Mouse (Mus musculus): Measurements from ENCODE around the gene Stag1. TPM values are rescaled to one million over a fixed set of nuclear protein-coding genes. Genes with fewer than 3 reads are reported as not detected.

Gene Stag1
- polyA plus RNA-seq, 1 experiment from 2014 or later = 42.7 TPM

DNA sequence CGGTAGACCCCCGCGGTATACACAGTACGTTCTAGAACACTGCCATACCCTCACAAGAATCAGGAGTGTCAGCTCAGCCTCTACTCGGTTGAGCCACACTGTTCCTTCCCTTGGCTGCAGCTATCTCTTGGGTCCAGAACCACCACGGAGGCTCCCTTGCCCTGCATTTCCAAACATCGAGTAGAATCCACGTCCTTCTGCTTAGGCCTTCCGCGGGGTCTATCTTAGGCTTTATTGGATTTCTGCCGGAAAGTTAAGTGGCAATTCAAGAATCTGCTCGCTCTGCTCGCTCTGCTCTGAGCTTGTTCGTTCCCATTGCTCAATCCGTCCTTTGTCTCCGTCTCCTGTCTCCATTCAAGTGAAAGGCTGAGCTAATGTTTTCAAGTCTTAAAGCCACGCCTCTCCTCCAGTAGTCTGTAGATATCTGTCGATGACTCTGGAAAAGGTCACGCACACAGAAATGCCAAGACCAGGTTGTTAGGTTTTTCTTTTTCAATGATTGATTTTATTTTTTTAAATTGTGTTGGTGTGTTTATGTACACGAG is 17.3 kb upstream of the Stag1 start:
- H3K27ac ChIP-seq = no peak overlapping the region
- 61% methylated on average over 20 of the region's 20 CpGs for WGBS
- H3K4me3 ChIP-seq = no peak overlapping the region
- peaks cover 8% of the 10 kb centered on the region; the same call in 1 of the 2 replicates for H3K4me1 ChIP-seq
- no peaks in the 10 kb centered on the region for H3K27me3 ChIP-seq (replicated peaks)
- H3K4me2 ChIP-seq (replicated peaks) = no peak overlapping the region
- H3K36me3 ChIP-seq = no peaks in the 10 kb centered on the region
- H3K9me3 ChIP-seq = no peaks in the 10 kb centered on the region
- no peak for ATAC-seq (ENCODE audit: low FRiP score, low read depth)
- H3K9ac ChIP-seq = no peak overlapping the region

DNA sequence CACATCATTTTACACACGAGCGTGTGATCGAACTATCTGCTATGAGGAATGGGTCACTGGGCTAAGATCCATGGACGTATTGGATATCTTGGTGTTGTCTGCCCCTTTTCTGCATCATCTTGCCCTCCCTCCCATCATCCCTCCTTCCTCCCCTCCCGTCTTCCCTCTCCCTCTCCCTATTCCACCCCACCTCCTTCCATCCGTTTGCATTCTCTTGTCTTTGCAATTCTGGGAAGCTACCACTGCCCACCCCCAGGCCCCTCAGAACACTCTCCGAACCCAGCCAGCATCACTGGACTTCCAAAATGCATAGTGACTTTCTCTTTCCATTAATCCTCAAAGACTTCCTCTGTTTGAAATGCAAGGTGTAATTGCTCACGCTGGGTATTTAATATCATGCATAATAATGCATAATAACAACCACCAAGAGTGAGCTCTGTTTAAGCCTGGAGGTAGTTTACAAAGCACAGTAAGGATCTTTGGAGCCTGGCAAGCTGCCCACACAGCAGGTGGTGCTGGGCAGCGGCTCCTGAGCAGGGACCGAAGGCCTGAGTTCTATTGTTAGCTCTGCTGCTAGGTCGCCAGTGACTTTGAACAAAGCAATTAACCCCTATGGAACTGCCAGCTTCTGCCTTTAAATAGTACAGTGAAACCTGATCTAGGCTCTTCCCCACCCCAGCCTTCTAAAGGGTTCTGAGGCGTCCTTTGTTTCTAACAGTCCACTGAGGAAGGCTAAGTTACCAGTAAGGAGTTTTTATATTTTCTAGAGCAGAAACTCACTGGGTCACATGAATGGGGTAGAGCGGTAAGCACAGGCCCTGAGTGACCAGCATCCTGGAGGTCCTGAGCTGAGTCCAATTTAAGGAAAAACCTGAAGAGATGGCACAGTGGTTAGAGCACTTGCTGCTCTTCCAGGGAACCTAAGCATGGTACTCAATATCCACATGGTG is 15.8 kb upstream of the Stag1 start:
- ATAC-seq (ENCODE audit: low FRiP score, low read depth) = peak; percentile 65
- H3K4me2 ChIP-seq (replicated peaks) = peak overlapping the region; percentile 14; the same call in 1 of the 2 replicates
- no peaks in the 10 kb centered on the region for H3K9me3 ChIP-seq
- H3K27me3 ChIP-seq (replicated peaks) = no peaks in the 10 kb centered on the region
- H3K36me3 ChIP-seq = no peaks in the 10 kb centered on the region
- H3K9ac ChIP-seq = no peak overlapping the region
- no peak overlapping the region for H3K27ac ChIP-seq
- WGBS = 29% methylated on average over 13 of the region's 13 CpGs
- H3K4me3 ChIP-seq = no peak overlapping the region
- H3K4me1 ChIP-seq = peaks cover 8% of the 10 kb centered on the region; the same call in 1 of the 2 replicates

DNA sequence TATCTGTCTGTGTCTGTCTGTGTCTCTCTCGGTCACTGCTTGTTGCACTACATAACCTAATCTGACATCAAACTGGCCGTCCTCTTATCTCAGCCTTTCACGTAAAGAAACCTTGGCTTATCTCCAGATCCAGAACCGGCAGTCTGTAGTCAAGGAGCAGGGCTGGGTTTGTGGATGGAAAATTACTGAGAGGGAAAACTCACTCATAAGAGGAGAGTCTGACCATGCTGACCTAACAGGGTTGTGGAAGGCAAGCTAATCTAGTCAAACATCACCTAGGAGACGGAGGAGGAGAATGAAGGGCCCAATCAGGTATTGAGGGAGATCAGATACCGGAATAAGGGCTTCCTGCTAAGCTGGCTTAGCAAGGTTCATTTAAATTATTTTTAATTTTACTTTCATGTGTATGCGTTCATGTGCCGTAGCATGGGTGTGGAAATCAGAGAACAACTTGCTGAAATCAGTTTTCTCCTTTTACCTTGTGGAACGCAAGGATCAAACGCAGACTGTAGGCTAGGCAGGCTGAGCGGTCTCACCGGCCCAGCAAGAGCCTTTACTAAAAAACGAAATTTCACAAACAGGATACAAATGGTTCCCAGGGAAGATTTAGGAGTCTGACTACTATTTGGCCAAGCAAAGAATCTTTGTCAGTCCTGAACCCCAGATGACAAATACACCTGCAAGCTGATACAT is 14.6 kb upstream of the Stag1 start:
- Histone ChIP-seq H3K36me3 (no peaks in the 10 kb centered on the region), H3K4me2 (replicated peaks) (no peak overlapping the region), H3K4me3 (no peak overlapping the region), H3K27ac (no peak overlapping the region), H3K9me3 (no peaks in the 10 kb centered on the region), H3K9ac (no peak overlapping the region), H3K4me1 (peaks cover 8% of the 10 kb centered on the region; the same call in 1 of the 2 replicates), H3K27me3 (replicated peaks) (no peaks in the 10 kb centered on the region)
- ATAC-seq (ENCODE audit: low FRiP score, low read depth) = no peak
- WGBS = 79% methylated on average over 13 of the region's 13 CpGs

DNA sequence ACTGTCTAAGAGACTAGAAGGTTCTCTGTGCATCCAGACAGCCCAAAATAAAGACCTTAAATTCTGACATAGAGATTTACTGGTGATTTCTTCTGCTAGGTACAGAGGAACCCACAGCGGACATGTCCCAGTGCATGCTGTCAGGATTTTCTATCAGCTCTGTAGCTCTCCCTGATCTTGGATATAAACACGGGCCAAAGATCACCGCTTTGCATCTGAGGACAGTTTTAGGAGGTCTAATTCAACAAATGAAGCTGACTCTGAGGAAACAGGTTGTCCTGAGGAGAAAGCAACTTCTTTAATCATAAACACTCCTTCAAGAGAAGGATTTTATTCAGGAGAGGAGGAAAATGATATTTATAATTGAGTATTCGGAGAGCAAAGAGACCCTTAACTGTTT is 13.6 kb upstream of the Stag1 start:
- peaks cover 8% of the 10 kb centered on the region; the same call in 1 of the 2 replicates for H3K4me1 ChIP-seq
- no peaks in the 10 kb centered on the region for H3K9me3 ChIP-seq
- 90% methylated on average over 4 of the region's 4 CpGs for WGBS
- H3K36me3 ChIP-seq = no peaks in the 10 kb centered on the region
- ATAC-seq (ENCODE audit: low FRiP score, low read depth) = no peak
- no peak overlapping the region for H3K27ac ChIP-seq
- no peak overlapping the region for H3K4me3 ChIP-seq
- H3K9ac ChIP-seq = no peak overlapping the region
- H3K27me3 ChIP-seq (replicated peaks) = no peaks in the 10 kb centered on the region
- no peak overlapping the region for H3K4me2 ChIP-seq (replicated peaks)

DNA sequence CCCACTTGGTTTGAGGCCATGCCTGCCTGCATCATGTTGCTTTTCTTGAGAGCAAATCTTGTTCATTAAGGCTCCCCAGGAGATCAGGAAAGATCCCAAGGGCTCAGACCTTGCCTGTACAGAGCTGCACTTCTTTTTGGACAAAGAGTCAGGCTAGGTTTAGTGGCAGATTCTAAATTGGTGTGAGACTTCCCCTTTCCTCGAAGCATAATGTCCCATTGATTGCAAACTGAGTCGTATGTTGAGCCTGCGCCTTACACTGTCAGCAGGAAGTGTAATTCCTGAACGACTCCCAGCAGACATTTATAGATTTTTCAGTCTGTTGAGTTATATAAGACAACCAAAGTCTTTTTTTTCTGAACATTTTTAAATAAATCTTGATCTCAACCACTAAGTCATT is 7.1 kb upstream of the Stag1 start:
- H3K27me3 ChIP-seq (replicated peaks) = no peaks in the 10 kb centered on the region
- no peaks in the 10 kb centered on the region for H3K9me3 ChIP-seq
- H3K36me3 ChIP-seq = no peaks in the 10 kb centered on the region
- H3K4me1 ChIP-seq = no peaks in the 10 kb centered on the region
- no peak overlapping the region for H3K27ac ChIP-seq
- no peak overlapping the region for H3K9ac ChIP-seq
- no peak overlapping the region for H3K4me3 ChIP-seq
- WGBS = 70% methylated on average over 4 of the region's 4 CpGs
- H3K4me2 ChIP-seq (replicated peaks) = no peak overlapping the region
- no peak for ATAC-seq (ENCODE audit: low FRiP score, low read depth)

DNA sequence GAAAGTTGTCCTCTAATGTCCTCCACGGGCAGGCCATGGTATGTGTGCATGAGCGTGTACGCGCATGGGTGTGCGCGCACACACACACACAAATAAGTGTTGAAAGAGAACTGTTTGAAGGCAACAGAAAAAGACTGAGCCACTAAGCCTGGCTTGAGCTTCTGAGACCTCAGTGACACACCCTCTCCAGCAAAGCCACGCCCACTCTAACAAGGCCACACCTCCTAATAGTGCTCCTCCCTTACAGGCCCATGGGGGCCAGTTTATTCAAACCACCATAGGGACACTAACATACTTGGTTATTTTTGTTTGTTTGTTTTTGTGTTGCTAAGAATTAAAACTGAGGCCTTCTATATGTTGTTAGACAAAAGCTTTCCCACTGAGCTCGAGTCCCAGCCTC is 1.3 kb upstream of the Stag1 start:
- no peak for ATAC-seq (ENCODE audit: low FRiP score, low read depth)
- Histone ChIP-seq H3K4me2 (replicated peaks) (no peak overlapping the region), H3K9me3 (no peaks in the 10 kb centered on the region), H3K27ac (no peak overlapping the region), H3K4me3 (no peak overlapping the region), H3K27me3 (replicated peaks) (no peaks in the 10 kb centered on the region), H3K36me3 (no peaks in the 10 kb centered on the region), H3K9ac (no peak overlapping the region), H3K4me1 (no peaks in the 10 kb centered on the region)
- WGBS = 89% methylated on average over 8 of the region's 8 CpGs

DNA sequence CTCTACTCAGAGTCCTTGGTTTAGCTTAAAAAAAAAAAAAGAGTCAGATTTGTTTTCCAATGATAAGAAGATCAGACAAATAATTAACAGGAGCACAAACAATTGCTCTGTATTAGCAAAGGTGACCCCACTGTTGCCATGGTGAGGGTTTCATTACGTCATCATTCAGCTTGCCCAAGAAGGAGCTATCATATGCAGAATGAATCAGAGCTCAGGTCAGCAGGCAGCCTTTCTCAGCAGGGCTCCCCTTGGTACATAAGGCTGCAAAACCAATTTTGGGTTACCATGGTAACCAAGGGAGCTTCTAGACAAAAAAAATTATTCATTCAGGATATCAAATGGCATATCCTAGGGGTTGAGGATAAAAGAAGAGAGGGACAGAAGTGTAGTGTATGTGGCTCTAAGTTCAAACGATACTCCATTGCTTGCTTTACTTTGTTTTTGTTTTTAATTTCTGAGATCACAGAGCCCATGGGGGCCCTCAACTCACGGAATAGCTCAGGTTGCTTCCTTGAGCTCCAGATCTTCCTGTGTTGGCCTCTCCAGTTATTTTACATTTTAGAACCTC is 2.2 kb downstream of the Stag1 start:
- Histone ChIP-seq H3K9ac (no peak overlapping the region), H3K36me3 (no peaks in the 10 kb centered on the region), H3K4me1 (no peaks in the 10 kb centered on the region), H3K4me3 (no peak overlapping the region), H3K9me3 (no peaks in the 10 kb centered on the region), H3K27me3 (replicated peaks) (no peaks in the 10 kb centered on the region), H3K4me2 (replicated peaks) (no peak overlapping the region), H3K27ac (no peak overlapping the region)
- 42% methylated on average over 3 of the region's 3 CpGs for WGBS
- ATAC-seq (ENCODE audit: low FRiP score, low read depth) = no peak

DNA sequence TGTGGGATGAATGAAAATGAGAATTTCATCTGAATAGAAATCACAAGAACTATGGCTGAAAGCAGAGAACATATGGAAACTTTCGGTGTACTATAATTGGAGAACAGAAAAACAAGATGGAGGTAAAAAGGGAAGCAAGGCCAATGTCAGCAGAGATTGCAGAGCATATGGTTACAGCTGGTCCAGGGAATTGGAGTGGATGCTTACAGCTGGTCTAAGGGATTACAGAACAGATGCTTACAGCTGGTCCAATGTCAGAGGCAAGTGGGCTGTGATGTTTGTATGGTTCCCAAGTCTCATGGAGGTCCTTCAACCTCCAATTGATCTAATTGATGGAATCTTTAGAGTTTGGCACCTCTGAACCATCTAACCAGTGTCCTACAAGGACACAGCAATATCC is 4.5 kb downstream of the Stag1 start:
- Histone ChIP-seq H3K36me3 (no peaks in the 10 kb centered on the region), H3K27ac (no peak overlapping the region), H3K9me3 (no peaks in the 10 kb centered on the region), H3K9ac (no peak overlapping the region), H3K4me1 (no peaks in the 10 kb centered on the region), H3K4me3 (no peak overlapping the region), H3K27me3 (replicated peaks) (no peaks in the 10 kb centered on the region), H3K4me2 (replicated peaks) (no peak overlapping the region)
- WGBS = 96% methylated on average over 1 of the region's 1 CpGs
- no peak for ATAC-seq (ENCODE audit: low FRiP score, low read depth)

DNA sequence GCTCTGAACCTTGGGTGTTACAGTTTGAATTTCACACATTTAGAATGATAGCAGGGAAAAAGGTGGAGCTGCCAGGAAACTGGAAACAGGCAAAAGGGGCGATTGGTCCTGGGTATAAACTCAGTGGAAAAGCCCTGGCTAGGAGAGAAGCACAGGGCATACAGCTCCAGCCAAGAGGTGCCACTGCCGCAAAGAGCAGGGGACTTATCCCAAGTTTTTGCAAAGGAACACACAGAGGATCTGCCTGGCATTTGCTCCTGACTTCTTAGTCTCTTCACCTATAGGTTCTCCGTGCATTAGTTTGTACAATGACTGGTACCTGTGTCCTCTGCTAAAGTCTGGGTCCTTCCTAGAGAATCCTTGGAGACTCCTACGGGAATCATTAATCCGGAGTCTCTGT is 5.6 kb downstream of the Stag1 start:
- no peaks in the 10 kb centered on the region for H3K9me3 ChIP-seq
- H3K4me2 ChIP-seq (replicated peaks) = no peak overlapping the region
- H3K4me1 ChIP-seq = no peaks in the 10 kb centered on the region
- no peak for ATAC-seq (ENCODE audit: low FRiP score, low read depth)
- no peak overlapping the region for H3K9ac ChIP-seq
- H3K27me3 ChIP-seq (replicated peaks) = no peaks in the 10 kb centered on the region
- WGBS = 75% methylated on average over 5 of the region's 5 CpGs
- H3K4me3 ChIP-seq = no peak overlapping the region
- H3K27ac ChIP-seq = no peak overlapping the region
- H3K36me3 ChIP-seq = no peaks in the 10 kb centered on the region

DNA sequence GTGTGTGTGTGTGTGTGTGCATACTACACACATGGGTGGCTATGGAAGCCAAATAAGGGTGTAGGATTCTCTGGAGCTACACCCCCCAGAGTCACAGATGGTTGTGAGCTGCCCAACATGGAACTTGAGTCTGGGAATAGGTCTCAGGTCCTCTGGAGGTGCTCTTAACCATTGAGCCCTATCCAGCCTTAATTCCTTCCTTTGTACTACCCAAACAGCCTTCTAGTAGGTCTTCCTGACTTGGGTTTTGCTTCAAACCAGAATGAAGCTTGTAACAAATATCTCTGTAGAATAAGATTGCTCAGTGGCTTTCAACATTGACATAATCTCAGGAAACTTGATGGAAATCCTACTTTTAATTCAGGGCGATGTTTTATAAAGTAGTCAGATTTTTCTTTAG is 7.9 kb downstream of the Stag1 start:
- Histone ChIP-seq H3K27me3 (replicated peaks) (no peaks in the 10 kb centered on the region), H3K36me3 (no peaks in the 10 kb centered on the region), H3K4me3 (no peak overlapping the region), H3K27ac (no peak overlapping the region), H3K9ac (no peak overlapping the region), H3K9me3 (no peaks in the 10 kb centered on the region), H3K4me2 (replicated peaks) (no peak overlapping the region), H3K4me1 (no peaks in the 10 kb centered on the region)
- WGBS = 98% methylated on average over 1 of the region's 1 CpGs
- no peak for ATAC-seq (ENCODE audit: low FRiP score, low read depth)

DNA sequence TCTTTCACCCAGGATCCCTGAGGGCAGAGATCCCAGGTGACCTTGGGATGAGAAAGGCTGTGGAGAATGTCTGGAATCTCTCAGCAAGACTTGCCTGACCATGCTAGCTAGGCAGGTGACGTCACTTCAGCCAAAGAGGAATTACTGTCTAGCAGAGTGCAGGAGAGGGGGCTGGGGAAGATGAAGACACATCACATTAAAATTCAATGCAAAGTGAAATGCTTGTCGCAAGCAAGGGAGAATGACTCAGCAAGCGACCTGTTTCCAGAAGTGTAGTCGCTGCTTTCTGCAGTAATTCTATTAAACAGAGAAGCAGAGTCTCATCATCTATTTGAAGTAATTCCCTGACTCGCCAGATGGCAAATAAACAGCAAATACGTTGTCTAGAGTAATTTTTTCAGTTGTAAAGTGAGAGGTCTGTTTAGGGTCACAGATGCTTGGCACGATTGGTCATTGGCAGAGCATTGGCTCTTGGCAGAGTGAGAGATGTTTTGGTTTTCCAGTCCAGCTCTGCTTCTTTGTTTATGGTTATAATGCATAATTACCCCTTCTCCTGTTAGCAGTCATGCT is 8.5 kb downstream of the Stag1 start:
- H3K4me1 ChIP-seq = no peaks in the 10 kb centered on the region
- 65% methylated on average over 7 of the region's 7 CpGs for WGBS
- H3K9me3 ChIP-seq = no peaks in the 10 kb centered on the region
- H3K27me3 ChIP-seq (replicated peaks) = no peaks in the 10 kb centered on the region
- no peak overlapping the region for H3K4me2 ChIP-seq (replicated peaks)
- no peak for ATAC-seq (ENCODE audit: low FRiP score, low read depth)
- H3K4me3 ChIP-seq = no peak overlapping the region
- no peak overlapping the region for H3K27ac ChIP-seq
- no peak overlapping the region for H3K9ac ChIP-seq
- H3K36me3 ChIP-seq = no peaks in the 10 kb centered on the region
